In genomic region chr6:134297884-134298619, GRCm38 (mm10) we compare ENCODE assay signal across 12 mouse cellular contexts.
DNase-seq lines count a peak whose midpoint lies in the region; ATAC-seq and TF ChIP-seq lines count a peak whose summit lies in the region.
"Had no signal": no experiment of that assay in that cellular context is flagged by ENCODE, and none has a peak within 500 bp of the region (broad histone marks: within the 10 kb centered on the region; RNA-seq: fewer than 3 reads in every experiment).

No protein-coding gene starts in this region.

- no peaks in the 10 kb centered on the region for H3K9me3 ChIP-seq in hindbrain, postnatal 0 days (ENCODE audit: low read length)
- no peaks in the 10 kb centered on the region for H3K9me3 ChIP-seq in hindbrain, embryonic 10.5 days
- no peaks in the 10 kb centered on the region for H3K9me3 ChIP-seq in stomach, postnatal 0 days (ENCODE audit: control insufficient read depth, low read length)
- H3K9me3 ChIP-seq: kidney, embryonic 15.5 days; lung, embryonic 15.5 days had no signal

- WGBS in hindbrain, postnatal 0 days, result 79% methylated on average over 13 of the region's 13 CpGs
- 86% methylated on average over 13 of the region's 13 CpGs for WGBS in hindbrain, embryonic 10.5 days
- WGBS in thymus, adult 2 months, result 91% methylated on average over 13 of the region's 13 CpGs
- 72% methylated on average over 13 of the region's 13 CpGs for WGBS in stomach, postnatal 0 days

- no peak overlapping the region for H3K4me2 ChIP-seq in hindbrain, postnatal 0 days (ENCODE audit: low read depth, low read length)
- H3K4me2 ChIP-seq in stomach, postnatal 0 days (replicated peaks; ENCODE audit: low read depth), result no peak overlapping the region
- H3K4me2 ChIP-seq: kidney, embryonic 15.5 days; lung, embryonic 15.5 days had no signal

- H3K9ac ChIP-seq in hindbrain, postnatal 0 days (replicated peaks; ENCODE audit: low read length), result no peak overlapping the region
- no peak overlapping the region for H3K9ac ChIP-seq in stomach, postnatal 0 days (ENCODE audit: low read length)
- H3K9ac ChIP-seq: kidney, embryonic 15.5 days; lung, embryonic 15.5 days had no signal

- no peak for DNase-seq in hindbrain, postnatal 0 days (ENCODE audit: low spot score)
- DNase-seq in hindbrain, embryonic 10.5 days (ENCODE audit: low spot score), result no peak
- no peak for DNase-seq in thymus, adult 2 months
- DNase-seq in thymus, postnatal 25 days, result no peak
- DNase-seq in adrenal gland, adult 8-10 months, result peak; percentile 59
- no peak for DNase-seq in stomach, postnatal 0 days (ENCODE audit: low spot score)
- no peak for DNase-seq in left cerebral cortex, postnatal 14 days (ENCODE audit: low spot score in 2 of 2)
- DNase-seq: heart, postnatal 14 days; spleen, adult 18-20 months had no signal

- no peak for ATAC-seq in hindbrain, postnatal 0 days
- ATAC-seq in stomach, postnatal 0 days (ENCODE audit: low FRiP score, low TSS enrichment), result no peak
- no peak for ATAC-seq in activated CD4-positive, CD25-positive, alpha-beta regulatory T cell, adult 4 months

- H3K4me1 ChIP-seq in hindbrain, postnatal 0 days (ENCODE audit: insufficient read depth, low read length), result no peaks in the 10 kb centered on the region
- peaks cover 6% of the 10 kb centered on the region for H3K4me1 ChIP-seq in hindbrain, embryonic 10.5 days (replicated peaks)
- H3K4me1 ChIP-seq in thymus, adult 2 months (replicated peaks; ENCODE audit: control insufficient read depth, insufficient read depth, low read length), result peaks cover 7% of the 10 kb centered on the region
- H3K4me1 ChIP-seq in stomach, postnatal 0 days (replicated peaks; ENCODE audit: control insufficient read depth, insufficient read depth), result no peaks in the 10 kb centered on the region
- H3K4me1 ChIP-seq: kidney, embryonic 15.5 days had no signal

- TF ChIP-seq EP300 in stomach, postnatal 0 days (optimal IDR thresholded peaks at IDR 0.05), result no peak

- no peak overlapping the region for H3K27ac ChIP-seq in hindbrain, postnatal 0 days
- no peak overlapping the region for H3K27ac ChIP-seq in hindbrain, embryonic 10.5 days
- no peak overlapping the region for H3K27ac ChIP-seq in thymus, adult 2 months (ENCODE audit: control insufficient read depth, insufficient read depth, low read length)
- H3K27ac ChIP-seq in stomach, postnatal 0 days (replicated peaks), result no peak overlapping the region
- H3K27ac ChIP-seq: kidney, embryonic 15.5 days; lung, embryonic 15.5 days had no signal

- H3K4me3 ChIP-seq in hindbrain, postnatal 0 days (ENCODE audit: low read length), result no peak overlapping the region
- no peak overlapping the region for H3K4me3 ChIP-seq in hindbrain, embryonic 10.5 days
- H3K4me3 ChIP-seq in thymus, adult 2 months (ENCODE audit: control insufficient read depth, insufficient read depth, low read length), result no peak overlapping the region
- H3K4me3 ChIP-seq in stomach, postnatal 0 days (ENCODE audit: low read depth, low read length), result no peak overlapping the region
- H3K4me3 ChIP-seq: kidney, embryonic 15.5 days; lung, embryonic 15.5 days had no signal

- intact Hi-C loops in left cerebral cortex, postnatal 14 days (cut with DNase I), result no loop called here

- H3K36me3 ChIP-seq in hindbrain, postnatal 0 days (ENCODE audit: insufficient read depth, low read length), result no peaks in the 10 kb centered on the region
- no peaks in the 10 kb centered on the region for H3K36me3 ChIP-seq in hindbrain, embryonic 10.5 days
- no peaks in the 10 kb centered on the region for H3K36me3 ChIP-seq in thymus, adult 2 months (ENCODE audit: control insufficient read depth, insufficient read depth, low read length)
- H3K36me3 ChIP-seq in stomach, postnatal 0 days (ENCODE audit: control insufficient read depth, insufficient read depth, low read length), result no peaks in the 10 kb centered on the region
- H3K36me3 ChIP-seq: kidney, embryonic 15.5 days; lung, embryonic 15.5 days had no signal

- peak; percentile 19; the same call in 1 of the 2 replicates for TF ChIP-seq CTCF in hindbrain, postnatal 0 days (IDR thresholded peaks at IDR 0.05; ENCODE audit: low read depth)
- TF ChIP-seq CTCF in thymus, adult 2 months (IDR thresholded peaks at IDR 0.05; ENCODE audit: borderline replicate concordance, control insufficient read depth, extremely low read depth, insufficient read depth, low read length, poor library complexity), result 0 out of 2 replicates have a peak, but pooled peaks have one; percentile 14
- TF ChIP-seq CTCF in stomach, postnatal 0 days (IDR thresholded peaks at IDR 0.05; ENCODE audit: low read depth), result peak; percentile 29; the same call in 1 of the 2 replicates

- no peak for TF ChIP-seq POLR2A in thymus, adult 2 months (IDR thresholded peaks at IDR 0.05; ENCODE audit: control insufficient read depth, extremely low read depth, insufficient read depth, low read length, poor library complexity)

- H3K27me3 ChIP-seq in hindbrain, postnatal 0 days (ENCODE audit: insufficient read depth, low read length), result no peaks in the 10 kb centered on the region
- H3K27me3 ChIP-seq in hindbrain, embryonic 10.5 days (ENCODE audit: insufficient read depth, poor library complexity, severe bottlenecking), result no peaks in the 10 kb centered on the region
- H3K27me3 ChIP-seq in thymus, adult 2 months (ENCODE audit: control insufficient read depth, insufficient read depth, low read length), result no peaks in the 10 kb centered on the region
- H3K27me3 ChIP-seq in stomach, postnatal 0 days (ENCODE audit: control insufficient read depth, insufficient read depth, low read length), result no peaks in the 10 kb centered on the region
- H3K27me3 ChIP-seq: kidney, embryonic 15.5 days; lung, embryonic 15.5 days had no signal
